Mouse (Mus musculus): ENCODE measurements at regions not wholly inside any gene's neighbourhood (a gene's known extent, or its start where the extent isn't known, plus 50 kb on each side); places are given as distances from the start of the nearest gene placed in this dataset.

DNA sequence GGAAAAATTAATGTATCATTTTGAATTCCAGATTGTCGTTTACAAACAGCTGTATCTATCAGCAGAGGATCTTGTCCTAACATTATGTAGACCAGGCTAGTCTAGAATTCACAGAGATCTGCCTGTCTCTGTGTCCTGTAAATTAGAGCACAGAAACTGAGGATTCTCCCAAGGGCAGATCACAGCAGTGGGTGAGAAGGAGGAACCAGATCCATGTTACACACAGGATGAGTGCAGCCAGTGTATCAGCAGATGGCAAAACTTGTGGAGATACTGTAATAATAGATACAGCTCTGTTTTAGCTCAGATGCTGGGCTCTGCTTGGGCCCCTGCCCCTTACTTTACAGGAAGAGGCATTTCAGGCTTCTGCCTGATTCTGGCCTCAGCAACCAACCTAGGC, 1384.0 kb upstream of the 1700008P02Rik start:
- TF ChIP-seq CTCF (IDR thresholded peaks at IDR 0.05; ENCODE audit: borderline replicate concordance, extremely low read depth, insufficient read depth, insufficient read length) (no peak), POLR2A (IDR thresholded peaks at IDR 0.05; ENCODE audit: borderline replicate concordance, extremely low read depth, insufficient read depth, insufficient read length, poor library complexity, severe bottlenecking) (no peak)
